Mouse (Mus musculus) mesoderm, embryonic 11.5 days (tissue): ENCODE data around the gene Wdr91.

Source experiments
- DNase-seq: peaks from one replicate; pipeline ENCODE4 v3.0.0-alpha.2; 2012; ENCODE audit warnings: low read depth, low spot score

Gene Wdr91

DNA sequence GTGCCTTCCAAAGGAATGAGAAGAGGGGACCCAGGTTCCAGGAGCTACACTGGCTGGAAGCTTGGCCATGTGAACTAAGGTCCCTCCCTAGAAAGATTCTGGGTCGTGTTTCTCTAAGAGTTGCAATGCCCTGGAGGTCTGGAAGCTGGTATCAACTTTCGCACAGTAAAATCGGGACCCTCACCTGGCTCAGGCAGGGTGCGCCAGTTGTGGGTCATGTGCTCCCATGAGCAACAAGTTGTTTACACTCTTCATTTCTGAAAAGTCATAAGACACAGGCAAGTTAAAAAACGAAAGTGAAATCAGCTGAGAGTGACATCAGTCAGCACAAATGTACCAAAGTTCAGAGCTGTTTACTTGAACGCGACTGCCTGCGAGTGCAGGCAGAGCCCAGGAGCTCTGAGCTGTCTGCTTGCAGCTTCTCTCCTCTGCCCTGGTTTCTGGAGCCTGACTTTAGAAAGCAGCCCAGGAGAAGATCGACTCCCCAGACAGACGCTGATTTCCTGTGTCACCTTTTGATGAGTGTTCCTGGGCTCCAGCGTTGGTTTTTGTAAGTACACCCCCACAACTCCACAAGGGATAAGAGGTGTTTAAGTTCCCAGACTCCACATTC is 47.8 kb downstream of the Wdr91 start, which contains the start of gene Tmem140:
Gene Tmem140, plus strand, starts transcription at position 356 of the 613 bp plus-strand sequence.
- DNase-seq, result no peak

GRCm38 (mm10) chr6:34862381-34862780 is 48.3 kb downstream of the Wdr91 start:
- no peak for DNase-seq

GRCm38 (mm10) chr6:34861546-34862053 is 49.1 kb downstream of the Wdr91 start:
- DNase-seq, result no peak

- no peak for DNase-seq
Measured at GRCm38 (mm10) chr6:34832352-34832751, 78.3 kb downstream of the Wdr91 start.
